Mouse (Mus musculus) kidney, postnatal 10 days (tissue): ENCODE data around the gene Rgp1.
A peak's percentile ranks its signal among the peaks of the same experiment; 100 is the strongest.

Experiments used
- DNase-seq: peaks from one replicate; pipeline ENCODE4 v3.0.0; 2021; ENCODE audit warnings: mixed read lengths

Rgp1 gene

GRCm38 (mm10) chr4:43598650-43599380 lies 20.3 kb downstream of the Rgp1 start:
- no peak for DNase-seq

- DNase-seq = no peak
Observed at GRCm38 (mm10) chr4:43600195-43600934, 21.9 kb downstream of the Rgp1 start.

GRCm38 (mm10) chr4:43604099-43604498 lies 25.6 kb downstream of the Rgp1 start:
- no peak for DNase-seq

GRCm38 (mm10) chr4:43604751-43605685 lies 26.5 kb downstream of the Rgp1 start:
- no peak for DNase-seq

- no peak for DNase-seq
Observed at GRCm38 (mm10) chr4:43612534-43612933, 34.0 kb downstream of the Rgp1 start.

GRCm38 (mm10) chr4:43613060-43613730 lies 34.7 kb downstream of the Rgp1 start:
- peak; percentile 42 for DNase-seq

GRCm38 (mm10) chr4:43620146-43620778 lies 41.7 kb downstream of the Rgp1 start:
- DNase-seq = no peak

- peak; percentile 9 for DNase-seq
Observed at GRCm38 (mm10) chr4:43629106-43629817, 50.7 kb downstream of the Rgp1 start.

- peak; percentile 89 for DNase-seq
Observed at GRCm38 (mm10) chr4:43630030-43630581, 51.6 kb downstream of the Rgp1 start.

- DNase-seq = no peak
Observed at GRCm38 (mm10) chr4:43630671-43631045, 52.1 kb downstream of the Rgp1 start.

- peak; percentile 76 for DNase-seq
Observed at GRCm38 (mm10) chr4:43631046-43631955, 52.8 kb downstream of the Rgp1 start, which contains the start of gene Npr2. Gene Npr2, plus strand, starts transcription at chr4:43631935.

GRCm38 (mm10) chr4:43631956-43632920 lies 53.7 kb downstream of the Rgp1 start:
- DNase-seq = peak; percentile 35

- DNase-seq = peak; percentile 5
Observed at GRCm38 (mm10) chr4:43633296-43633695, 54.8 kb downstream of the Rgp1 start.

GRCm38 (mm10) chr4:43633736-43634135 lies 55.2 kb downstream of the Rgp1 start:
- DNase-seq = peak; percentile 3

GRCm38 (mm10) chr4:43634621-43635374 lies 56.3 kb downstream of the Rgp1 start:
- peak; percentile 2 for DNase-seq

GRCm38 (mm10) chr4:43636751-43637150 lies 58.2 kb downstream of the Rgp1 start:
- peak; percentile 3 for DNase-seq
